Mouse (Mus musculus) cerebellum, adult 8-10 months (tissue): ENCODE data around the gene Svs1.
A peak's percentile ranks its signal among the peaks of the same experiment; 100 is the strongest.
"Not testable (repeated sequence)": the region's sequence is repeated elsewhere in the genome, so short reads cannot be mapped to it uniquely, and the experiment has no call there.

ENCODE experiments used
- DNase-seq: peaks from one replicate; pipeline ENCODE4 v3.0.0; 2022

Gene Svs1

GRCm38 (mm10) chr6:48986444-48986990 is at the start of gene Svs1:
Gene Svs1 (plus strand): TSS chr6:48986861.
- no peak for DNase-seq

- DNase-seq = no peak
Observed at GRCm38 (mm10) chr6:48949596-48949995, 37.1 kb upstream of the Svs1 start.

- no peak for DNase-seq
Observed at GRCm38 (mm10) chr6:48950676-48951075, 36.0 kb upstream of the Svs1 start.

GRCm38 (mm10) chr6:48951630-48952029 is 35.0 kb upstream of the Svs1 start:
- no peak for DNase-seq

- DNase-seq = no peak
Observed at GRCm38 (mm10) chr6:48953220-48953619, 33.4 kb upstream of the Svs1 start.

GRCm38 (mm10) chr6:48954211-48954610 is 32.5 kb upstream of the Svs1 start:
- DNase-seq = no peak

- DNase-seq = no peak
Observed at GRCm38 (mm10) chr6:48954946-48955345, 31.7 kb upstream of the Svs1 start.

- DNase-seq = no peak
Observed at GRCm38 (mm10) chr6:48956785-48957184, 29.9 kb upstream of the Svs1 start.

GRCm38 (mm10) chr6:48958053-48958452 is 28.6 kb upstream of the Svs1 start:
- DNase-seq = no peak

- DNase-seq = not testable (repeated sequence)
Observed at GRCm38 (mm10) chr6:48959151-48959550, 27.5 kb upstream of the Svs1 start.

GRCm38 (mm10) chr6:48966696-48967095 is 20.0 kb upstream of the Svs1 start:
- not testable (repeated sequence) for DNase-seq

- no peak for DNase-seq
Observed at GRCm38 (mm10) chr6:48967868-48968267, 18.8 kb upstream of the Svs1 start.

- DNase-seq = no peak
Observed at GRCm38 (mm10) chr6:48974663-48975062, 12.0 kb upstream of the Svs1 start, which contains the start of gene Doxl2. Gene Doxl2 (plus strand): TSS chr6:48974963.

GRCm38 (mm10) chr6:48979616-48980015 is 7.0 kb upstream of the Svs1 start:
- no peak for DNase-seq

- DNase-seq = no peak
Observed at GRCm38 (mm10) chr6:48982305-48982704, 4.4 kb upstream of the Svs1 start.

- DNase-seq = no peak
Observed at GRCm38 (mm10) chr6:48989971-48990370, 3.3 kb downstream of the Svs1 start.

GRCm38 (mm10) chr6:48991991-48992390 is 5.3 kb downstream of the Svs1 start:
- no peak for DNase-seq

GRCm38 (mm10) chr6:48998186-48998585 is 11.5 kb downstream of the Svs1 start:
- no peak for DNase-seq

GRCm38 (mm10) chr6:48998796-48999195 is 12.1 kb downstream of the Svs1 start:
- no peak for DNase-seq

GRCm38 (mm10) chr6:49003381-49003780 is 16.7 kb downstream of the Svs1 start:
- no peak for DNase-seq

GRCm38 (mm10) chr6:49007981-49008380 is 21.3 kb downstream of the Svs1 start:
- peak; percentile 49 for DNase-seq

- no peak for DNase-seq
Observed at GRCm38 (mm10) chr6:49008420-49009160, 21.9 kb downstream of the Svs1 start.

GRCm38 (mm10) chr6:49009161-49009555 is 22.5 kb downstream of the Svs1 start:
- no peak for DNase-seq

GRCm38 (mm10) chr6:49009665-49010064 is 23.0 kb downstream of the Svs1 start:
- no peak for DNase-seq

GRCm38 (mm10) chr6:49011191-49011590 is 24.5 kb downstream of the Svs1 start:
- no peak for DNase-seq
